Mouse (Mus musculus) brain, embryonic 18.5 days (tissue): Measurements from ENCODE around the gene Lrrc4c.

Experiments used
- DNase-seq: peaks from one replicate; pipeline ENCODE4 v3.0.0-alpha.2; 2012; ENCODE audit warnings: low read depth, low spot score

Gene Lrrc4c

GRCm38 (mm10) chr2:97234074-97234473, 916.1 kb downstream of the Lrrc4c start:
- no peak for DNase-seq

- no peak for DNase-seq
Measured at GRCm38 (mm10) chr2:97274651-97275050, 956.7 kb downstream of the Lrrc4c start.

DNA sequence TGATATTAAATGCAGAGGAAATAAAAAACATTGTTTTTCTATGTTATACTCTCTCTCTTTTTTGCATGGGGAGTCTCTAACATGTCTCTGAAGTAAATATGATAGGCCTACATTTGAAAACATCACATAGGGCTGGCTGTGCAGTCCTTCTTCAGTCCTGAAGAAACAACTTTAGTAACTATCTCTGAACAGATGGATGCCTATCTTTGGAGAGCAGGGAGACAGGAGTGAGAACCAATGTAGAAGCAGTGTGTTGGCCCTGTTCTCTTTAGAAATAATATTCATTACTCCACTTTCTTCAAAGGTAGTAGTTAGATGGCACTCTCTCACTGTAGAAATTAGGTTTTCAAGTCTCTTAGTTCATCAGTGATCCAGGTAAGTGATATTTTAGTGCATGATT, 967.0 kb downstream of the Lrrc4c start:
- no peak for DNase-seq

DNA sequence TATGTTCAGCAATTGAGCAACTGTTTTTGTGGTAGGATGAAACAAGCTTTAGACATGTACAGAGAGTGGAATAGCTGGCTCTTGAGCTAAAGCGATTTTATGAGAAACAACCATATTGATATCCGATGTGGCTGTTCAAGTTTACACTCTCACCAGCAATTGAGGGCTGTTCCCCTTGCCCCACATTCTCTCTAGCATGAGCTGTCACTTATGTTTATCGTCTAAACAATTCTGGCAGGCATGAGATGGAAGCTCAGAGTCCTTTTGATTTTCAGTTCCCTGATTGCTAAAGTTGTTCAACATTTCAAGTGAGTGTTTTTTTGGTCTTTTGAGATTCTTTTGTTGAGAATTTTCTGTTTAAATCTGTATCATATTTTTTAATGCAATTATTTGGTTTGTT, 976.2 kb downstream of the Lrrc4c start:
- no peak for DNase-seq

- DNase-seq, result peak; percentile 4
Measured at GRCm38 (mm10) chr2:97299704-97300103, 981.7 kb downstream of the Lrrc4c start.

DNA sequence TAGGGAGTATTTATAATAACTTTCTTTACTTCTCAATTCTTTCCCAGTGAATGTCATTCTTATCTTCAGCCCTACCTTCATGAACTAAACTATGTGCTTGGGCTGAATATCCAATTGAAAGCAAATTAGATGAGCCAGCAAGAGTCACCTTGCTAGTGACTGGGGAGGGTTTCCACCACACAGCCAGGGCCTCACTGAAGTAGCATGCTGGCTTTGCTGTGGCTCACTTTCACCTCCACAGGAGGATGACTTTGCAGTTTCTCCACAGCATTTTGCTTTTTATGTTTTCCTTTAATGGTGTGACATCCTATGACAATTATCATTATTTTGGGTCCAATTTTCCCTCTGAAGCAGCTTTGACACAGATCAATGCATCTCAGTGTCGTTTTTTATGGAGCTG, 1000.0 kb downstream of the Lrrc4c start:
- no peak for DNase-seq

DNA sequence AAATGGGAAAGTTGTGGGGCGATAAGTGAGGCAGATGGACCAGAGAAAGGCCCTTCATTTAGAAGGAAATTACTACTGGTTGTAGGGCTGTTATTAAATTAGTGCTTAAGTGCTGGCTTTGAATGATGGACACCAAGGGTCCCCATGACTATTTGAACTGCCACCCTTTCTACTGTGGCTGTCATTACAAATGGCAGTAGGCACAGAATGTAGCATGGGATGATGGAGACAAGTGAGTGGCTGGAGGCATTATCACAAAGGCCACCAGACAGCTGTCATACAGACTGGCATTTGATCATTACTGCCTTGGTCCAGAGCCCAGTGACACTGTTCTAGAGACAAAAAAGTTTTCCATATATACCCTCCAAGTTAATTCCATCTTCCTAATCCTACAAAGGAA, 1000.6 kb downstream of the Lrrc4c start:
- DNase-seq, result no peak

DNA sequence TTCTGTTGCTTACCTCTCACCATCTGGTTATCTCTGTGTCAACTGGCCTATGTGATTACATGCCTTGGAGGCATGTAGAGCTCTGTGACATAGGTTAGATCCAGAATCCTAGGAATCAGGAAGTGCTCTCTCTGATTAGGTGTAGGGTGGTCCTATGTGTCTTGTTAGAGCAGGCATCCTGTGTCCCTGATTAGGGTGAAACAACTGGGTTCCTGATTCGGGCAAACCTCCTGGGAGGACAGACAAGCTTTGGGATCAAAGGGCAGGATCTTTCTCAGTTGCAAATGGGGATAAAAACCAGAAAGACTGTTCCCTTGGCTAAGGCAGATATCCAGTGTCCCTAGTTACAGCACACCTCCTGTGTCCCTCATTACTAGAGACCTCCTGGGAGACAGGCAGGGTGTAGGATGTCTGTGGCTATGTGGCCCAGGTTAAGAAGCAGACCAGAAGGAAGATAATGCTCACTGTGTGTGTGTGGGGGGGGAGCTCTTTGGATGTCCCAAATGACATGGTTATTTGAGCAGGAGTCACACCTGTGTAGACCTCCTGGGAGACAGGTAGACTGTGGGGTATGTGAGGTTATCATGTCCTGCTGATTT, 1014.2 kb downstream of the Lrrc4c start:
- DNase-seq, result no peak

DNA sequence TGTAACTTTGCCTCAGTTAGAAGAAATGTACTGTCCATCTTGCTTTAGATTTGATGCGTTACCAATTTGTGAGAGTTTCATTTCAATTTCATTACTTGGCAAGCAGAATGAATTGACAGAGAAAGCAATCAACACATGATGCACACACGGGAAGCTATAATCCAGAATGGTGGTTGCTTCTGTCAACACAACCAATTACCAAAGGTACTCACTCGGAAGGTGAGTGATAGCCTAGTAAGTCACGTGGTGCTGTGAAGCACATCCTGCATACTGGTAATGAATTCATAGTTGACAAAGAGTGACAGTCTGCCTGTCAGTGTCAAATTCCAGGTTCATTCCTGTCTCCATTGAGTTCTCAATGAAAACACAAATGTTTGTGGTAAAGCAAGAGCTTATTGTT, 1021.7 kb downstream of the Lrrc4c start:
- no peak for DNase-seq

GRCm38 (mm10) chr2:97361235-97361634, 1043.3 kb downstream of the Lrrc4c start:
- no peak for DNase-seq

DNA sequence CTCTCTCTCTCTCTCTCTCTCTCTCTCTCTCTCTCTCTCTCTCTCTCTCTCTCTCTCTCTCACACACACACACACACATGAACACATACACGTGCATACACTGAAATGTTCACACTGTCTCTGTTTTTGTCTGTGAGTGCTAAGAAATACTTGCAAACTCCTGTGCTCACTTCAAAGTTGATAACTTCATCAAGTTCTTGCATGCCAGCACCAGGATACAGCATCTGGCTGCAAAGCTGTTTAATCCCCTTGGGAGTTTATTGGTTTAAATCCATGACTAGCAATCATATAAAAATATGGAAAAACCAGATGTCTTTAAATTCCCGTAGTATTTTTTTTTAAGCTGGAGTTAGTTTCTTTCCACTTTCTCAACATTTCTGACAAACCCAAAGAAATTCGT, 1052.0 kb downstream of the Lrrc4c start:
- DNase-seq, result no peak

DNA sequence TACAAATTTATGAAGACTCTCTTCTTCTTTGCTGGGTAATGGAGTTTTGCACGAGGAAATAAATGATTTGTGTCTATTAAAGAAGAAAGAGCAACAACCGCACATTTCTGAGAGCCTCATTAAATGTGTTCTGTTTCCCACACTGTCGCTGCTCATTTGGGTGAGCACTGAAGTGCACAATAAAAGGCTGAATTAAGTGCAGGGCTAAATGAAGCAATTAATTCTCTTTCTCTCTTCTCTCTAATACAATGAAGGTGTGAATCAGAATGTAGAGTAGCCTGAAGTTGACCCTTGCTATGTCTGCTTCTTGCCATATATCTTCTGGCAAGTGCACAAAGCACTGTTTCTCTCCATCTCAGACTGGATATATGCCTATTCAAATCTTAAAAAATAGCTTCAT, 1073.5 kb downstream of the Lrrc4c start:
- DNase-seq, result no peak

DNA sequence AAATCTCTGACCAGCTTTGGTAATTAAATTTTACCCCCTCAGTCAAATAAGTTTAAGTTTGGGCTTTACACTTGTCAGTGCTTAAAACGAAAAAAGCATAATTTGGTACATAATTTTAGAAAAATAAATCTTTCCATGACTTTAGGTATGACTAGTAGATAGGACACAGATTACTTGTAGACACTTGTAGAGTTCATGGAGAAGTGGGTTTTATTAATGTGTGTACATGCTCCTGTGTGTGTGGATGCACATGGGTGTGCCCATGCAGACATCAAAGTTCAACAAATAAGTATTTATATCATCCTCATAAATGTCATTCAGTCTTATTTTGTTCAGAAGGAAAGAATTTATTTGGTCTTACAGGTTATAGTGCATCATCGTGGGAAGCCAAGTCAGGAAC, 1073.9 kb downstream of the Lrrc4c start:
- no peak for DNase-seq

- DNase-seq, result no peak
Measured at GRCm38 (mm10) chr2:97413066-97413465, 1095.1 kb downstream of the Lrrc4c start.

DNA sequence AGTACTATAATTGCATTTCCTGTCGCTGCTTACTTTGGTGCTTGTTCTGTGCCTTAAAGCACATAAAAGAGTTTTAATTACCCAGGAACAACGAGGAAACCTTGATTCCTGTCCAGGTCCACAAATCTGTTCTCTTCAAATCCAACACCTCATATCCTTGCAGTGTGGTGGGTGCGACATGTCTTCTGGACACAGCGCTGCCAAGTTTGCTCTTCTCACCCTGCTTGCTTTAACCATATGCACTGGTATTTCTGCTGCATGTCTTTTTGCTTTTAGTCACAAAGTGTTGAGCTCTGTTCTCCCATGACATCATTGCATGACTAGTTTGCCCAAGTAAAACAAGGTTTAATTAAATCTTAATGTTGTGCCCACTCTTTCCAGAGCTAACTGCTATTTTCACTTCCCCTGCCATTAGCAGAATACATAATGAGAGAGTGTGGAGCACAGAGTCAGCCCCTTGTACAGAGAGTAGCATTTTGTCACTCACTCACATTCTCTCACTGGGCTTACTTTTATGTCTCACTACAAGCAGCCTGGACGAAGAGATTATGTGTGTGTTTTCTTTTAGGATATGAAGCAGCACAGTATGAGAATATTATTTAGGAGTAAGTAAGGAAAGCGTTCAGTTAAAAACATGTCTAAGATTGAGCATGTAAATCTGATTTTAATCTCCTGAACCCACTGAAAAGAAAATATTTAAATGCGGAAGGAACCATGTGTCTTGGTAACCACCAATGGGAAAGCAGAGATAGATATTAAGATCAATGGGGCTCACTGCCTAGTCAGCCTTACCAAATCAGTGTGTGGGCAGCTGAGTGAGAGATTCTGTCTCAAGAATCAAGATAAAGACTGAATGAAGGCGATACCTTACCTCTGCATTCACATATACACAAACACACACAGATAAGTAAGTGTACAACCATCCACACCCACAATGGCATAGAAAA, 1096.7 kb downstream of the Lrrc4c start:
- DNase-seq, result peak; percentile 32

GRCm38 (mm10) chr2:97434140-97434539, 1116.2 kb downstream of the Lrrc4c start:
- no peak for DNase-seq

GRCm38 (mm10) chr2:97435616-97436015, 1117.6 kb downstream of the Lrrc4c start:
- DNase-seq, result no peak

DNA sequence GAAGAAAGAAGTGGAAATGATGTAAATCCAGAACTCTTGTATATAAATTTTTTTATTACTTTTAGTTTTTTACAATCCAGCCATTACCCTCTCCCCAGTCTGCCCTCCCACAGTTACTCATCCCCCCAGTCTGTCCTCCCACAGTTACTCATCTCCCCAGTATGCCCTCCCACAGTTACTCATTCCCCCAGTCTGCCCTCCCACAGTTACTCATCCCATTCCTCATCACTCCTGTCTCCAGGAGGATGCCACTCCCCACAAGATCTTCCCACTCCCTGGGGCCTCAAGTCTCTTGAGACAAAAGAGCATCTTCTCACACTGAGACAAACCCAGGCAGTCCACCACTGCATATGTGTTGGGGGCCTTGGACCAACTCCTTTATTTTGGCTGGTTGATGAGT, 1119.8 kb downstream of the Lrrc4c start:
- DNase-seq, result no peak

DNA sequence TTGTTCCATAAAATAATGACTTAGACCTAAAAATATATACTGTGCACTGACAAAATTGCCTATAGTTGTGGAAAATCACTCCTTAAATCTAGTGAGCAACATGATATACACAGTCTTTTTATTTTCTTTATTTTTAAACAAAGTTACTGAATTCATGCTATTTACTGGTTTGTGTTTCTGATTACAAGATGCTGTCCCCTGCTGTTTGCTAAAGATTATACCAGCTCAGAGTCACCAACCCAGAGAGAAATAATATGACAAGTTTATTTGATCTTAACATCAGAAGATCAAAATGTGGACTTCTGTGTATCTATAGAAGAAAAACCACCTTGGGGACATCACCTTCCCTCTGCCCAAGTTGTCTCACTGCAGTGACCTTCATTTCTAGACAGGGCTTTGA, 1145.6 kb downstream of the Lrrc4c start:
- DNase-seq, result no peak

- DNase-seq, result peak; percentile 84
Measured at GRCm38 (mm10) chr2:97466243-97466793, 1148.3 kb downstream of the Lrrc4c start.

- no peak for DNase-seq
Measured at GRCm38 (mm10) chr2:97467031-97467549, 1149.1 kb downstream of the Lrrc4c start.

- DNase-seq, result no peak
Measured at GRCm38 (mm10) chr2:97467664-97468063, 1149.7 kb downstream of the Lrrc4c start.

GRCm38 (mm10) chr2:97468372-97468771, 1150.4 kb downstream of the Lrrc4c start:
- DNase-seq, result no peak
